Mouse (Mus musculus): ENCODE measurements around the gene Esm1. TPM values are rescaled to one million over a fixed set of nuclear protein-coding genes. Genes with fewer than 3 reads are reported as not detected.
"Not testable (repeated sequence)": the region's sequence is repeated elsewhere in the genome, so short reads cannot be mapped to it uniquely, and the experiment has no call there.

Esm1 gene
- polyA plus RNA-seq, 1 experiment from 2014 or later: 3.3 TPM

- Histone ChIP-seq H3K9me3 (no peaks in the 10 kb centered on the region), H3K27me3 (no peaks in the 10 kb centered on the region), H3K4me2 (no peak overlapping the region), H3K4me1 (no peaks in the 10 kb centered on the region), H3K9ac (no peak overlapping the region), H3K4me3 (no peak overlapping the region), H3K36me3 (no peaks in the 10 kb centered on the region), H3K27ac (no peak overlapping the region)
- WGBS: 53% methylated on average over 6 of the region's 6 CpGs
- no peak for ATAC-seq (ENCODE audit: insufficient number of reproducible peaks, low FRiP score, low TSS enrichment, low read depth)
Measured at GRCm38 (mm10) chr13:113242129-113242528, 32.7 kb downstream of the Esm1 start.

- Histone ChIP-seq H3K4me1 (no peaks in the 10 kb centered on the region), H3K36me3 (no peaks in the 10 kb centered on the region), H3K9ac (no peak overlapping the region), H3K4me2 (no peak overlapping the region), H3K4me3 (no peak overlapping the region), H3K9me3 (no peaks in the 10 kb centered on the region), H3K27ac (no peak overlapping the region), H3K27me3 (no peaks in the 10 kb centered on the region)
- no peak for ATAC-seq (ENCODE audit: insufficient number of reproducible peaks, low FRiP score, low TSS enrichment, low read depth)
- 76% methylated on average over 8 of the region's 8 CpGs for WGBS
Measured at GRCm38 (mm10) chr13:113245025-113245424, 35.6 kb downstream of the Esm1 start.

GRCm38 (mm10) chr13:113252580-113252979 is 43.1 kb downstream of the Esm1 start:
- 73% methylated on average over 7 of the region's 7 CpGs for WGBS
- H3K9ac ChIP-seq; H3K27ac ChIP-seq; H3K4me1 ChIP-seq; H3K4me2 ChIP-seq; ATAC-seq (ENCODE audit: insufficient number of reproducible peaks, low FRiP score, low TSS enrichment, low read depth); H3K36me3 ChIP-seq; H3K27me3 ChIP-seq; H3K9me3 ChIP-seq; H3K4me3 ChIP-seq: not testable (repeated sequence)

- H3K4me1 ChIP-seq: no peaks in the 10 kb centered on the region
- no peaks in the 10 kb centered on the region for H3K27me3 ChIP-seq
- no peak overlapping the region for H3K4me2 ChIP-seq
- 97% methylated on average over 2 of the region's 2 CpGs for WGBS
- H3K9ac ChIP-seq: no peak overlapping the region
- H3K27ac ChIP-seq: no peak overlapping the region
- no peak for ATAC-seq (ENCODE audit: insufficient number of reproducible peaks, low FRiP score, low TSS enrichment, low read depth)
- H3K36me3 ChIP-seq: no peaks in the 10 kb centered on the region
- H3K4me3 ChIP-seq: no peak overlapping the region
- H3K9me3 ChIP-seq: no peaks in the 10 kb centered on the region
Measured at GRCm38 (mm10) chr13:113256766-113257165, 47.3 kb downstream of the Esm1 start.

- Histone ChIP-seq H3K27ac (no peak overlapping the region), H3K36me3 (no peaks in the 10 kb centered on the region), H3K4me3 (no peak overlapping the region), H3K27me3 (no peaks in the 10 kb centered on the region), H3K9ac (no peak overlapping the region), H3K4me1 (no peaks in the 10 kb centered on the region), H3K4me2 (no peak overlapping the region), H3K9me3 (no peaks in the 10 kb centered on the region)
- WGBS: 52% methylated on average over 5 of the region's 5 CpGs
- no peak for ATAC-seq (ENCODE audit: insufficient number of reproducible peaks, low FRiP score, low TSS enrichment, low read depth)
Measured at GRCm38 (mm10) chr13:113257190-113257589, 47.7 kb downstream of the Esm1 start.

- H3K36me3 ChIP-seq: no peaks in the 10 kb centered on the region
- ATAC-seq (ENCODE audit: insufficient number of reproducible peaks, low FRiP score, low TSS enrichment, low read depth): no peak
- 91% methylated on average over 5 of the region's 5 CpGs for WGBS
- no peak overlapping the region for H3K9ac ChIP-seq
- H3K9me3 ChIP-seq: no peaks in the 10 kb centered on the region
- no peak overlapping the region for H3K4me2 ChIP-seq
- H3K27ac ChIP-seq: no peak overlapping the region
- peaks cover 4% of the 10 kb centered on the region; the same call in 1 of the 2 replicates for H3K4me1 ChIP-seq
- no peaks in the 10 kb centered on the region for H3K27me3 ChIP-seq
- no peak overlapping the region for H3K4me3 ChIP-seq
Measured at GRCm38 (mm10) chr13:113259237-113259636, 49.8 kb downstream of the Esm1 start.

GRCm38 (mm10) chr13:113262822-113263221 is 53.4 kb downstream of the Esm1 start:
- H3K27me3 ChIP-seq: no peaks in the 10 kb centered on the region
- no peak overlapping the region for H3K4me2 ChIP-seq
- no peak overlapping the region for H3K27ac ChIP-seq
- H3K9ac ChIP-seq: no peak overlapping the region
- peaks cover 7% of the 10 kb centered on the region for H3K4me1 ChIP-seq
- 44% methylated on average over 12 of the region's 12 CpGs for WGBS
- no peak for ATAC-seq (ENCODE audit: insufficient number of reproducible peaks, low FRiP score, low TSS enrichment, low read depth)
- no peaks in the 10 kb centered on the region for H3K9me3 ChIP-seq
- no peaks in the 10 kb centered on the region for H3K36me3 ChIP-seq
- no peak overlapping the region for H3K4me3 ChIP-seq

GRCm38 (mm10) chr13:113265257-113265656 is 55.8 kb downstream of the Esm1 start:
- Histone ChIP-seq H3K9ac (no peak overlapping the region), H3K36me3 (no peaks in the 10 kb centered on the region), H3K4me3 (no peak overlapping the region), H3K4me1 (peaks cover 7% of the 10 kb centered on the region), H3K4me2 (no peak overlapping the region), H3K27ac (no peak overlapping the region), H3K27me3 (no peaks in the 10 kb centered on the region), H3K9me3 (no peaks in the 10 kb centered on the region)
- WGBS: 26% methylated on average over 13 of the region's 13 CpGs
- ATAC-seq (ENCODE audit: insufficient number of reproducible peaks, low FRiP score, low TSS enrichment, low read depth): no peak

- peaks cover 7% of the 10 kb centered on the region for H3K4me1 ChIP-seq
- WGBS: 32% methylated on average over 9 of the region's 9 CpGs
- no peak for ATAC-seq (ENCODE audit: insufficient number of reproducible peaks, low FRiP score, low TSS enrichment, low read depth)
- no peaks in the 10 kb centered on the region for H3K36me3 ChIP-seq
- peak overlapping the region; percentile 14; the same call in 1 of the 2 replicates for H3K4me2 ChIP-seq
- H3K9ac ChIP-seq: no peak overlapping the region
- H3K4me3 ChIP-seq: no peak overlapping the region
- no peaks in the 10 kb centered on the region for H3K9me3 ChIP-seq
- no peaks in the 10 kb centered on the region for H3K27me3 ChIP-seq
- H3K27ac ChIP-seq: no peak overlapping the region
Measured at GRCm38 (mm10) chr13:113266495-113266951, 57.1 kb downstream of the Esm1 start.

GRCm38 (mm10) chr13:113267204-113267603 is 57.7 kb downstream of the Esm1 start:
- H3K4me2 ChIP-seq: no peak overlapping the region
- H3K36me3 ChIP-seq: no peaks in the 10 kb centered on the region
- no peak overlapping the region for H3K27ac ChIP-seq
- no peak overlapping the region for H3K9ac ChIP-seq
- H3K27me3 ChIP-seq: no peaks in the 10 kb centered on the region
- no peaks in the 10 kb centered on the region for H3K9me3 ChIP-seq
- ATAC-seq (ENCODE audit: insufficient number of reproducible peaks, low FRiP score, low TSS enrichment, low read depth): no peak
- 74% methylated on average over 3 of the region's 3 CpGs for WGBS
- H3K4me1 ChIP-seq: peaks cover 7% of the 10 kb centered on the region
- no peak overlapping the region for H3K4me3 ChIP-seq

Other genes starting within 250 kb of the Esm1 start
- 0.32 and 0.37 TPM in 2 replicates for gene Ccno, start 221.9 kb upstream of the Esm1 start, polyA plus RNA-seq (2015; fragmentation: Nextera tagmentation; extraction: Ambion mirVana)
- gene Mcidas, start 215.8 kb upstream of the Esm1 start, polyA plus RNA-seq (2015; fragmentation: Nextera tagmentation; extraction: Ambion mirVana): not detected in 2 replicates
- gene Cdc20b, start 174.5 kb upstream of the Esm1 start, polyA plus RNA-seq (2015; fragmentation: Nextera tagmentation; extraction: Ambion mirVana): not detected in 2 replicates
- 220 and 224 TPM in 2 replicates for gene Gpx8, start 163.2 kb upstream of the Esm1 start, polyA plus RNA-seq (2015; fragmentation: Nextera tagmentation; extraction: Ambion mirVana)
- gene Gzma, start 108.7 kb upstream of the Esm1 start, polyA plus RNA-seq (2015; fragmentation: Nextera tagmentation; extraction: Ambion mirVana): not detected in 2 replicates
- gene Gzmk, start 16.2 kb downstream of the Esm1 start, polyA plus RNA-seq (2015; fragmentation: Nextera tagmentation; extraction: Ambion mirVana): not detected in 2 replicates
- gene BC067074, start 83.5 kb downstream of the Esm1 start, polyA plus RNA-seq (2015; fragmentation: Nextera tagmentation; extraction: Ambion mirVana): 7.4 and 7.7 TPM in 2 replicates